ENCODE assay signal across 15 mouse cellular contexts in genomic region chr8:48310240-48310849, GRCm38 (mm10).
A peak's percentile ranks its signal among the peaks of the same experiment; 100 is the strongest.
DNase-seq lines count a peak whose midpoint lies in the region; ATAC-seq and TF ChIP-seq lines count a peak whose summit lies in the region.
"Had no signal": no experiment of that assay in that cellular context is flagged by ENCODE, and none has a peak within 500 bp of the region (broad histone marks: within the 10 kb centered on the region; RNA-seq: fewer than 3 reads in every experiment).

No protein-coding gene starts in this region.

- no peak for TF ChIP-seq EP300 in stomach, postnatal 0 days (optimal IDR thresholded peaks at IDR 0.05)

- H3K4me2 ChIP-seq in stomach, embryonic 14.5 days (replicated peaks; ENCODE audit: low read depth, low read length) = no peak overlapping the region
- H3K4me2 ChIP-seq in stomach, postnatal 0 days (replicated peaks; ENCODE audit: low read depth) = no peak overlapping the region
- H3K4me2 ChIP-seq in forebrain, embryonic 14.5 days (ENCODE audit: low read length) = no peak overlapping the region
- H3K4me2 ChIP-seq in hindbrain, postnatal 0 days (ENCODE audit: low read depth, low read length) = no peak overlapping the region
- H3K4me2 ChIP-seq: heart, embryonic 11.5 days; lung, embryonic 15.5 days; neural tube, embryonic 12.5 days had no signal

- no peak for DNase-seq in stomach, postnatal 0 days (ENCODE audit: low spot score)
- DNase-seq in forebrain, embryonic 14.5 days (ENCODE audit: low spot score) = no peak
- DNase-seq in hindbrain, postnatal 0 days (ENCODE audit: low spot score) = peak; percentile 17
- DNase-seq in gastrocnemius, adult 8-10 months (ENCODE audit: low spot score in 2 of 2) = no peak
- DNase-seq in ovary, postnatal 10 days (ENCODE audit: low spot score) = no peak
- DNase-seq in heart, postnatal 10 days = no peak
- DNase-seq: thymus, postnatal 25 days had no signal

- intact Hi-C loops in heart, postnatal 10 days (cut with DNase I) = no loop called here

- peaks cover 25% of the 10 kb centered on the region for H3K4me1 ChIP-seq in stomach, embryonic 14.5 days (ENCODE audit: control insufficient read depth, insufficient read depth, low read length)
- H3K4me1 ChIP-seq in stomach, postnatal 0 days (replicated peaks; ENCODE audit: control insufficient read depth, insufficient read depth) = no peaks in the 10 kb centered on the region
- H3K4me1 ChIP-seq in forebrain, embryonic 14.5 days (ENCODE audit: control insufficient read depth, insufficient read depth, low read length) = peaks cover 29% of the 10 kb centered on the region
- H3K4me1 ChIP-seq in hindbrain, postnatal 0 days (ENCODE audit: insufficient read depth, low read length) = no peaks in the 10 kb centered on the region; the same call in 1 of the 2 replicates
- H3K4me1 ChIP-seq: megakaryocyte, embryonic 14.5 days had no signal

- ATAC-seq in stomach, embryonic 14.5 days (ENCODE audit: insufficient number of reproducible peaks, insufficient read depth, low FRiP score, low read depth) = no peak
- no peak for ATAC-seq in stomach, postnatal 0 days (ENCODE audit: low FRiP score, low TSS enrichment)
- ATAC-seq in forebrain, embryonic 14.5 days = 0 out of 2 replicates have a peak, but pooled peaks have one; percentile 11
- peak; percentile 53; the same call in 1 of the 2 replicates for ATAC-seq in hindbrain, postnatal 0 days
- no peak for ATAC-seq in granulocyte monocyte progenitor cell, adult 5-6 weeks (replicated peaks; ENCODE audit: poor library complexity, severe bottlenecking)

- H3K9me3 ChIP-seq in stomach, embryonic 14.5 days (ENCODE audit: control insufficient read depth, low read depth, low read length) = no peaks in the 10 kb centered on the region
- H3K9me3 ChIP-seq in stomach, postnatal 0 days (ENCODE audit: control insufficient read depth, low read length) = no peaks in the 10 kb centered on the region
- no peaks in the 10 kb centered on the region for H3K9me3 ChIP-seq in forebrain, embryonic 14.5 days (replicated peaks; ENCODE audit: control insufficient read depth, low read length)
- no peaks in the 10 kb centered on the region for H3K9me3 ChIP-seq in hindbrain, postnatal 0 days (ENCODE audit: low read length)
- H3K9me3 ChIP-seq: lung, embryonic 15.5 days; neural tube, embryonic 12.5 days had no signal

- peak overlapping the region; percentile 77; the same call in 1 of the 2 replicates for H3K27ac ChIP-seq in stomach, embryonic 14.5 days (ENCODE audit: low read length)
- H3K27ac ChIP-seq in stomach, postnatal 0 days (replicated peaks) = no peak overlapping the region
- peak overlapping the region; percentile 28; the same call in 1 of the 2 replicates for H3K27ac ChIP-seq in forebrain, embryonic 14.5 days (ENCODE audit: low read depth, low read length)
- H3K27ac ChIP-seq in hindbrain, postnatal 0 days = no peak overlapping the region
- H3K27ac ChIP-seq: gastrocnemius, adult 2 months; kidney, postnatal 0 days; neural tube, embryonic 12.5 days had no signal

- H3K27me3 ChIP-seq in stomach, embryonic 14.5 days (ENCODE audit: control insufficient read depth, insufficient read depth, low read length) = no peaks in the 10 kb centered on the region
- no peaks in the 10 kb centered on the region for H3K27me3 ChIP-seq in stomach, postnatal 0 days (ENCODE audit: control insufficient read depth, insufficient read depth, low read length)
- H3K27me3 ChIP-seq in forebrain, embryonic 14.5 days (replicated peaks; ENCODE audit: control insufficient read depth, insufficient read depth, low read length) = no peaks in the 10 kb centered on the region
- H3K27me3 ChIP-seq in hindbrain, postnatal 0 days (ENCODE audit: insufficient read depth, low read length) = no peaks in the 10 kb centered on the region
- H3K27me3 ChIP-seq: lung, embryonic 15.5 days; megakaryocyte, embryonic 14.5 days; neural tube, embryonic 12.5 days had no signal

- no peaks in the 10 kb centered on the region for H3K36me3 ChIP-seq in stomach, embryonic 14.5 days (ENCODE audit: control insufficient read depth, insufficient read depth, low read length)
- no peaks in the 10 kb centered on the region for H3K36me3 ChIP-seq in stomach, postnatal 0 days (ENCODE audit: control insufficient read depth, insufficient read depth, low read length)
- H3K36me3 ChIP-seq in forebrain, embryonic 14.5 days (ENCODE audit: control insufficient read depth, insufficient read depth, low read length) = no peaks in the 10 kb centered on the region
- no peaks in the 10 kb centered on the region for H3K36me3 ChIP-seq in hindbrain, postnatal 0 days (ENCODE audit: insufficient read depth, low read length)
- H3K36me3 ChIP-seq: lung, embryonic 15.5 days; neural tube, embryonic 12.5 days had no signal

- no peak overlapping the region for H3K4me3 ChIP-seq in stomach, embryonic 14.5 days (ENCODE audit: low read depth, low read length)
- no peak overlapping the region for H3K4me3 ChIP-seq in stomach, postnatal 0 days (ENCODE audit: low read depth, low read length)
- no peak overlapping the region for H3K4me3 ChIP-seq in forebrain, embryonic 14.5 days (ENCODE audit: low read depth, low read length)
- no peak overlapping the region for H3K4me3 ChIP-seq in hindbrain, postnatal 0 days (ENCODE audit: low read length)
- H3K4me3 ChIP-seq: gastrocnemius, adult 2 months; lung, embryonic 15.5 days; megakaryocyte, embryonic 14.5 days; neural tube, embryonic 12.5 days had no signal

- TF ChIP-seq CTCF in stomach, postnatal 0 days (IDR thresholded peaks at IDR 0.05; ENCODE audit: low read depth) = no peak
- TF ChIP-seq CTCF in hindbrain, postnatal 0 days (IDR thresholded peaks at IDR 0.05; ENCODE audit: low read depth) = no peak

- no peak overlapping the region for H3K9ac ChIP-seq in stomach, embryonic 14.5 days (replicated peaks; ENCODE audit: low read depth, low read length)
- no peak overlapping the region for H3K9ac ChIP-seq in stomach, postnatal 0 days (ENCODE audit: low read length)
- H3K9ac ChIP-seq in forebrain, embryonic 14.5 days (ENCODE audit: low read length) = no peak overlapping the region; the same call in 1 of the 2 replicates
- no peak overlapping the region for H3K9ac ChIP-seq in hindbrain, postnatal 0 days (replicated peaks; ENCODE audit: low read length)
- H3K9ac ChIP-seq: lung, embryonic 15.5 days; neural tube, embryonic 12.5 days had no signal

- WGBS in stomach, embryonic 14.5 days = 57% methylated on average over 10 of the region's 10 CpGs
- WGBS in stomach, postnatal 0 days = 57% methylated on average over 10 of the region's 10 CpGs
- 21% methylated on average over 10 of the region's 10 CpGs for WGBS in forebrain, embryonic 14.5 days
- WGBS in hindbrain, postnatal 0 days = 27% methylated on average over 10 of the region's 10 CpGs

Comparison
In these comparisons a context has a peak if more than half of its experiments do, and no peak if none do; other contexts are left out.
1. H3K27ac ChIP-seq: peak in stomach, embryonic 14.5 days (single experiment) and forebrain, embryonic 14.5 days (single experiment); none in stomach, postnatal 0 days (single experiment) and hindbrain, postnatal 0 days (single experiment).
2. ATAC-seq: peak in forebrain, embryonic 14.5 days (single experiment) and hindbrain, postnatal 0 days (single experiment); none in stomach, embryonic 14.5 days (single experiment), stomach, postnatal 0 days (single experiment) and granulocyte monocyte progenitor cell, adult 5-6 weeks (single experiment).